Mouse (Mus musculus): ENCODE measurements around the gene Mrps2. TPM values are rescaled to one million over a fixed set of nuclear protein-coding genes. Genes with fewer than 3 reads are reported as not detected.

The Mrps2 gene
- total RNA-seq (2021) = 10 to 100 TPM; 36.1 to 36.8 TPM
- long read RNA-seq, experiment 1, transcript Mrps2-201 (4 exons, 2,080 nt) = major isoform, 19 of 25 reads
- long read RNA-seq, experiment 1, partial matches to known transcripts = 4 of 25 reads
- long read RNA-seq, experiment 1, other reads (novel, unspliced or antisense) = 2 of 25 reads
- long read RNA-seq, experiment 2, transcript Mrps2-201 (4 exons, 2,080 nt) = major isoform, 10 of 13 reads
- long read RNA-seq, experiment 2, partial matches to known transcripts = 3 of 13 reads
- long read RNA-seq, experiment 2, other reads (novel, unspliced or antisense) = 0 of 13 reads

DNA sequence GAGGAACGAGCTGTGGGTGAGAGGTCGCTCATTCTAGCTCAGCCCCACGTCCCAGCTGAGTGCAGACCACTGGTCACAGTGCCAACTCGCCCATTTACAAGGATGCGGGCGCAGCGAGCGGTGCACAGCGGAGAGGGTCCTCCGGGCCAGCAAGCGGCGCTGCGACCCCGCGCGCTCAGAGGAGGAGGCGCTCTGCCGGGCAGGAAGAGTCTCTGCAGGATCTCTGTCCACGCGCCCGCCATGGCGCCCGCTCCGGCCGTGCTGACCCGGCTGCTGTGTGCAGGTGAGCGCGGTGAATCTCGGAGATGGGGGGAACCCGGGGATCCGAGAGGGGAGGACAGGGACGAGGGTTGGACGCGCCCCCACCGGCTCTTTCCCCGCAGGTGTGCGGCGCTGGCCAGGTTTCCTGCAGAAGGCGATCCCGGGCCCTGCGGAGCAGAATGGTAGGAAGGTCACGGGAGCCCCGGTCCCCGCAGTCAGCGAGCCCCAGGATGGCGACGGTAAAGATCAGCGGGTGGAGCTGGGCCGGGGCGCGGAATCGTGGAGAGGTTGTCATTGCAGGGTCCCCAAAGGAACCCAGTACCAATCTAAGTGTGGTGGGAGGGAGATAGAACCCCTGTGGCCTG lies at the start of gene Mrps2:
TSS of gene Mrps2 (plus strand) at position 207 of the 626 bp plus-strand sequence.
- TF ChIP-seq CTCF (IDR thresholded peaks at IDR 0.05) = peak; percentile 88
- Histone ChIP-seq H3K27ac (peak within 1 kb of the TSS; percentile 89), H3K4me3 (peak within 1 kb of the TSS; percentile 69)
- intact Hi-C loops (cut with DNase I) = loop anchor here (10.0 kb wide), 1 partner anchor 923 kb away; no protein-coding TSS in a partner anchor
- peak; percentile 88 for DNase-seq (ENCODE audit: extremely low spot score in 1 of 2, low spot score in 2 of 2)

GRCm38 (mm10) chr2:28419898-28420297 lies 48.0 kb upstream of the Mrps2 start:
- Histone ChIP-seq H3K27ac (no peak overlapping the region), H3K4me3 (no peak overlapping the region)
- intact Hi-C loops (cut with DNase I) = loop anchor here (1.0 to 10.0 kb wide), 3 partner anchors 435 to 865 kb away; no protein-coding TSS in a partner anchor
- peak; percentile 89 to 96 for DNase-seq (ENCODE audit: extremely low spot score in 1 of 2, low spot score in 2 of 2)
- TF ChIP-seq CTCF (IDR thresholded peaks at IDR 0.05) = peak; percentile 90

GRCm38 (mm10) chr2:28423167-28423566 lies 44.7 kb upstream of the Mrps2 start:
- peak; percentile 59 for TF ChIP-seq CTCF (IDR thresholded peaks at IDR 0.05)
- DNase-seq (ENCODE audit: extremely low spot score in 1 of 2, low spot score in 2 of 2) = no peak
- Histone ChIP-seq H3K27ac (no peak overlapping the region), H3K4me3 (no peak overlapping the region)
- intact Hi-C loops (cut with DNase I) = loop anchor here (10.0 kb wide), 1 partner anchor 868 kb away; no protein-coding TSS in a partner anchor

GRCm38 (mm10) chr2:28427226-28427625 lies 40.6 kb upstream of the Mrps2 start:
- no peak overlapping the region for H3K4me3 ChIP-seq
- DNase-seq (ENCODE audit: extremely low spot score in 1 of 2, low spot score in 2 of 2) = no peak
- no peak for TF ChIP-seq CTCF (IDR thresholded peaks at IDR 0.05)
- intact Hi-C loops (cut with DNase I) = loop anchor here (10.0 kb wide), 1 partner anchor 872 kb away; no protein-coding TSS in a partner anchor
- no peak overlapping the region for H3K27ac ChIP-seq

DNA sequence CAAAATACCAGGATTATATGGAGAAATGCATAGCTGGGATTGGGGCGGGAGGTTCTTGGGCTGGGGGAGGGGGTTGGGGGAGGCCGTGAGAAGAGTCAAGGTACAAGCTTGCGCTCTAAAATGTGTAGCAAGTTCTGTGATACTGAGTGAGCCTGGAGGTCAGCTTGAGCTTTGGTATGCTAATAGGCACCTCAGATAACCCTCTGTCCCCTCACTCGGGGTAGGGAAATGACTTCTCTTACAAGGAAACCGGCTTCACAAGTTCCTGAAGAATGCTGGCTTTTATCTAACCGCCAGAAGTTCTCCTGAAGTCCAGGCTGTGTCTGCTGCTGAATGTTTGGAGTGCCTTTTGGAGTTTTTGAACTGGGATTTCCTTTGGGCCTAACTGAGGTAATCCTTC lies 37.0 kb upstream of the Mrps2 start:
- no peak for TF ChIP-seq CTCF (IDR thresholded peaks at IDR 0.05)
- Histone ChIP-seq H3K27ac (no peak overlapping the region), H3K4me3 (no peak overlapping the region)
- no peak for DNase-seq (ENCODE audit: extremely low spot score in 1 of 2, low spot score in 2 of 2)
- intact Hi-C loops (cut with DNase I) = no loop called here

GRCm38 (mm10) chr2:28432811-28433210 lies 35.1 kb upstream of the Mrps2 start:
- no peak for DNase-seq (ENCODE audit: extremely low spot score in 1 of 2, low spot score in 2 of 2)
- no peak for TF ChIP-seq CTCF (IDR thresholded peaks at IDR 0.05)
- intact Hi-C loops (cut with DNase I) = no loop called here
- no peak overlapping the region for H3K4me3 ChIP-seq
- H3K27ac ChIP-seq = no peak overlapping the region

GRCm38 (mm10) chr2:28433512-28433911 lies 34.4 kb upstream of the Mrps2 start:
- no peak overlapping the region for H3K4me3 ChIP-seq
- H3K27ac ChIP-seq = no peak overlapping the region
- no peak for TF ChIP-seq CTCF (IDR thresholded peaks at IDR 0.05)
- DNase-seq (ENCODE audit: extremely low spot score in 1 of 2, low spot score in 2 of 2) = no peak
- intact Hi-C loops (cut with DNase I) = no loop called here

DNA sequence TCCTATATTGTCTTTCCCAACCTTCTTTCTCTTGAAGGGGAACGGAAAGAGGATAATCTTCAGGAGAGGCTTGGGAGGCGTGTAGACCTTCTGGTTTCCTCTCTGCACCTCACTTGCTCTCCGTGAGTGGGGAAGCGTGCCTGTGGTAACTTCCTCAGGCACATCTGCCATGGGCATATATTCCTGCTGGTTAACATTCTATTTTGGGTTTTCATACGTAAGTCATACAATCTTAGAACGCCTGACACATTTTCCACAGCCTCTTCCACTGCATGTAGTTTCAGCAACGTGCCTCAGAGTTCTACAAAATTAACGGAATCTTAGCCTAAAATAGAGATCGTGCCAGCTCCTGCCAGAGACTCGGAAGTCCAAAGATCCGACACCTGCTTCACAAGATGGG lies 32.5 kb upstream of the Mrps2 start:
- 0 out of 2 replicates have a peak overlapping the region, but pooled peaks have one; percentile 24 for H3K27ac ChIP-seq
- TF ChIP-seq CTCF (IDR thresholded peaks at IDR 0.05) = no peak
- DNase-seq (ENCODE audit: extremely low spot score in 1 of 2, low spot score in 2 of 2) = no peak
- intact Hi-C loops (cut with DNase I) = no loop called here
- no peak overlapping the region for H3K4me3 ChIP-seq

DNA sequence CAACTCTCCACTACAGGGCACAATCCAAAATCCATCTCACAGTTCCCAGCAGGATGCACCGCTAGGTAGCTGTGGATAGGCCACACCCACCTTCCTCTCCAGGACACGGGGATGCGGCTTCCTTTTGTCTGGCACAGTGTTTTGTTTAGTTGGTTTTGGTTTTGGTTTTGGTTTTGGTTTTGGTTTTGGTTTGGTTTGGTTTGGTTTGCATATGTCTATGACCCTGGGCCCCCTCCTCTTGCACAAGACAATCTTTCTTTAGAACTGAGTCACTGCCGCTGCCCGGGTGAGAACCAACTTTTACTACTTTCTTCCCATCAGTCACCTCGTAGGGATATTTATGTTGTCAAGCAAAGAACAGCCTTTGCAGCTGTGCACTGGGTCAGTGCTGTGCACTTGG lies 27.0 kb upstream of the Mrps2 start:
- Histone ChIP-seq H3K4me3 (no peak overlapping the region), H3K27ac (no peak overlapping the region)
- no peak for TF ChIP-seq CTCF (IDR thresholded peaks at IDR 0.05)
- no peak for DNase-seq (ENCODE audit: extremely low spot score in 1 of 2, low spot score in 2 of 2)
- intact Hi-C loops (cut with DNase I) = no loop called here

- no peak for TF ChIP-seq CTCF (IDR thresholded peaks at IDR 0.05)
- intact Hi-C loops (cut with DNase I) = no loop called here
- DNase-seq (ENCODE audit: extremely low spot score in 1 of 2, low spot score in 2 of 2) = no peak
- H3K27ac ChIP-seq = no peak overlapping the region
- H3K4me3 ChIP-seq = no peak overlapping the region
Measured at GRCm38 (mm10) chr2:28445082-28445481, 22.8 kb upstream of the Mrps2 start.

GRCm38 (mm10) chr2:28446181-28446514 lies 21.7 kb upstream of the Mrps2 start:
- peak overlapping the region; percentile 72 for H3K4me3 ChIP-seq
- H3K27ac ChIP-seq = peak overlapping the region; percentile 90
- no peak for DNase-seq (ENCODE audit: extremely low spot score in 1 of 2, low spot score in 2 of 2)
- intact Hi-C loops (cut with DNase I) = no loop called here
- no peak for TF ChIP-seq CTCF (IDR thresholded peaks at IDR 0.05)

GRCm38 (mm10) chr2:28446515-28447314 lies 21.2 kb upstream of the Mrps2 start, which contains the start of gene Ppp1r26:
TSS of gene Ppp1r26 (plus strand) at chr2:28446800.
- intact Hi-C loops (cut with DNase I) = no loop called here
- DNase-seq (ENCODE audit: extremely low spot score in 1 of 2, low spot score in 2 of 2) = peak; percentile 54 to 65

More at GRCm38 (mm10) chr2:28446515-28447314, 21.2 kb upstream of the Mrps2 start, which contains the start of gene Ppp1r26:
- Histone ChIP-seq H3K27ac (peak within 1 kb of the TSS; percentile 90), H3K4me3 (peak within 1 kb of the TSS; percentile 72)
- no peak for TF ChIP-seq CTCF (IDR thresholded peaks at IDR 0.05)

All from left cerebral cortex, adult 2 months (tissue).